Mouse (Mus musculus): Measurements from ENCODE around the gene Acr.

GRCm38 (mm10) chr15:89544171-89544570, 24.0 kb upstream of the Acr start:
- TF ChIP-seq CTCF (IDR thresholded peaks at IDR 0.05; ENCODE audit: extremely low read depth, insufficient read depth, low read length) = no peak
- TF ChIP-seq POLR2A (IDR thresholded peaks at IDR 0.05; ENCODE audit: extremely low read depth, insufficient read depth, low read length) = no peak

All from cortical plate, adult 2 months (tissue).